Mouse (Mus musculus) intestine, postnatal 0 days (tissue): ENCODE results near the gene Hyal2. TPM values are rescaled to one million over a fixed set of nuclear protein-coding genes. Genes with fewer than 3 reads are reported as not detected.
"Not testable (repeated sequence)": the region's sequence is repeated elsewhere in the genome, so short reads cannot be mapped to it uniquely, and the experiment has no call there.

Experiments
- ATAC-seq: fragments of 200-750 bp; cut with Nextera tagmentation; 2 replicates; pipeline ENCODE4 v1.8.0; 2017; ENCODE audit warnings: mild to moderate bottlenecking, moderate TSS enrichment, moderate library complexity
- H3K27ac ChIP-seq: fragments of 300-500 bp; sonication (generic); 2 replicates; pipeline ENCODE4 v1.5.1; 2014; ENCODE audit warnings: mild to moderate bottlenecking, low read depth, low read length, moderate library complexity
- H3K27me3 ChIP-seq: fragments of 300-500 bp; sonication (generic); replicated peaks from 2 replicates; pipeline ENCODE4 v1.6.1; 2014; ENCODE audit warnings: low read length, mixed read lengths; ENCODE audit not compliant: control insufficient read depth, insufficient read depth
- H3K36me3 ChIP-seq: fragments of 300-500 bp; sonication (generic); 2 replicates; pipeline ENCODE4 v1.6.1; 2014; ENCODE audit warnings: mild to moderate bottlenecking, moderate library complexity; ENCODE audit not compliant: control insufficient read depth, insufficient read depth
- H3K4me1 ChIP-seq: fragments of 300-500 bp; sonication (generic); replicated peaks from 2 replicates; pipeline ENCODE4 v1.6.1; 2014; ENCODE audit warnings: antibody characterized with exemption, low read length, mixed read lengths; ENCODE audit not compliant: control insufficient read depth, insufficient read depth
- H3K4me2 ChIP-seq: fragments of 300-500 bp; sonication (generic); replicated peaks from 2 replicates; pipeline ENCODE4 v1.6.1; 2014; ENCODE audit warnings: low read depth, mild to moderate bottlenecking, moderate library complexity
- H3K4me3 ChIP-seq: fragments of 300-500 bp; sonication (generic); 2 replicates; pipeline ENCODE4 v1.5.1; 2014; ENCODE audit warnings: low read depth, low read length
- H3K9ac ChIP-seq: fragments of 300-500 bp; sonication (generic); 2 replicates; pipeline ENCODE4 v1.6.1; 2014; ENCODE audit warnings: mild to moderate bottlenecking, low read depth, low read length
- H3K9me3 ChIP-seq: fragments of 300-500 bp; sonication (generic); 2 replicates; pipeline ENCODE4 v1.6.1; 2016; ENCODE audit warnings: mixed run types; ENCODE audit not compliant: control insufficient read depth
- CTCF ChIP-seq: sonication (generic); IDR thresholded peaks from 2 replicates; pipeline ENCODE4 v1.5.1; 2016; ENCODE audit warnings: low read depth, mild to moderate bottlenecking, control low read depth, antibody characterized with exemption, moderate library complexity
- WGBS: fragments of 180-500 bp; shearing (Covaris S2); extraction: QIAGEN DNeasy Blood & Tissue Kit; methylation state at CpG from one replicate; pipeline ENCODE4 v1.1.7; 2014; 5-methylcytosine and 5-hydroxymethylcytosine counted together
- polyA plus RNA-seq: library from polyadenylated mRNA; unstranded; fragments of >200 nt; fragmentation: Nextera tagmentation; extraction: Ambion mirVana; gene quantifications from 2 replicates; pipeline ENCODE4 v1.2.1, GENCODE M21; 2015

The Hyal2 gene
- polyA plus RNA-seq, 1 experiment from 2014 or later = 52.8 TPM

DNA sequence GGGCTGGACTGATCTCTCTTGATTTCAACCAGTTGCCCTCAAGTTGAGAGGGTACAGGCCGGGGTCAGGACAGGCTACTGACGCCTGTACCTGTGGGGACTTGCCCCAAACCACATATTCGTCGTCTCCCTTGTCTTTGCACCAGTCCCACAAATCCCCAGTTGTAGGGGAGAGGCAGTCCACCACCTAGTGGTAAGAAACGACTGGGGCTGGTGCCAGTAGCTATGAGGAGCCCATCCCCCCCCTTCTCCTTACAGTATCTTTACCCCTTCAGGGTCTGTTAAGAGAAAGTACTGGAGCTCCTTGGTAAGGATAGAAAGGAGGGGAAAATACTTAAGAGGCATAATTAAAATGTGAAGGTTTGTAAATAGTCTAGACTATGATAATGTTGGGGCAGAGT lies 2.2 kb upstream of the Hyal2 start:
- H3K9ac ChIP-seq, H3K4me3 ChIP-seq, H3K27me3 ChIP-seq, H3K9me3 ChIP-seq, ATAC-seq: not testable (repeated sequence)
- Histone ChIP-seq H3K4me1 (peaks cover 12% of the 10 kb centered on the region; the same call in 1 of the 2 replicates), H3K36me3 (peaks cover 19% of the 10 kb centered on the region), H3K27ac (peak overlapping the region; percentile 37), H3K4me2 (peak overlapping the region; percentile 81; the same call in 1 of the 2 replicates)
- peak; percentile 59 for TF ChIP-seq CTCF
- WGBS = 47% methylated on average over 5 of the region's 5 CpGs

GRCm38 (mm10) chr9:107566041-107566709 lies 1.6 kb upstream of the Hyal2 start:
- 38% methylated on average over 15 of the region's 15 CpGs for WGBS
- Histone ChIP-seq H3K4me3 (no peak overlapping the region), H3K27me3 (no peaks in the 10 kb centered on the region), H3K27ac (peak overlapping the region; percentile 84), H3K36me3 (peaks cover 14% of the 10 kb centered on the region), H3K9ac (no peak overlapping the region), H3K4me1 (peaks cover 16% of the 10 kb centered on the region; the same call in 1 of the 2 replicates), H3K4me2 (peak overlapping the region; percentile 81; the same call in 1 of the 2 replicates), H3K9me3 (no peaks in the 10 kb centered on the region)
- peak; percentile 90 for TF ChIP-seq CTCF
- 0 out of 2 replicates have a peak, but pooled peaks have one; percentile 11 for ATAC-seq

DNA sequence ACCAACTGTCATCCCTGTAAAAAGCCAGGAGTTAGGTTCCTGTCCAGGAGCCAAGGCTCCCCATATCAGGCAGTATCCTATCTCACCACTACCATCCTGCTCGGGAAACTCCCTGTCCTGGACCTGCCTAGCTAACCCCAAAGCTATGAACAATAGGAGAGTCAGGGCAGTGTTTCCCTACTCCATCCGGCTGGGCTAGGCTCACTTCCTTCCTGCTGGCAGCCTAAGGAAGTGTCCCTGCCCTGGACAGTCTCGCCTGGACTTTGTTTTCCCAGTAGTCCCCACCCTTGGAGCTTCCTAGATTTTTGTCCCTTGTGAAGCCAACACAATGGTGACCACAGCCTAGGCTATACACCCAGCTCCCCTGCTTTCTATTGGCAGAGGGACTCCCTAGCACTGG lies 890 bp upstream of the Hyal2 start:
- peaks cover 16% of the 10 kb centered on the region; the same call in 1 of the 2 replicates for H3K4me1 ChIP-seq
- peaks cover 14% of the 10 kb centered on the region for H3K36me3 ChIP-seq
- ATAC-seq = peak; percentile 9; the same call in 1 of the 2 replicates
- no peaks in the 10 kb centered on the region for H3K27me3 ChIP-seq
- H3K27ac ChIP-seq = peak overlapping the region; percentile 84
- H3K9ac ChIP-seq = 0 out of 2 replicates have a peak overlapping the region, but pooled peaks have one; percentile 13
- H3K4me2 ChIP-seq = peak overlapping the region; percentile 81; the same call in 1 of the 2 replicates
- 34% methylated on average over 3 of the region's 3 CpGs for WGBS
- H3K4me3 ChIP-seq = no peak overlapping the region
- no peaks in the 10 kb centered on the region for H3K9me3 ChIP-seq
- peak; percentile 43; the same call in 1 of the 2 replicates for TF ChIP-seq CTCF

- Histone ChIP-seq H3K36me3 (peaks cover 22% of the 10 kb centered on the region; the same call in 1 of the 2 replicates), H3K27ac (peak overlapping the region; percentile 84), H3K4me3 (peak overlapping the region; percentile 72), H3K4me2 (peak overlapping the region; percentile 81), H3K9ac (peak overlapping the region; percentile 72), H3K9me3 (no peaks in the 10 kb centered on the region), H3K27me3 (no peaks in the 10 kb centered on the region), H3K4me1 (peaks cover 20% of the 10 kb centered on the region)
- WGBS = under 1% methylated on average over 41 of the region's 41 CpGs
- ATAC-seq = peak; percentile 67
- TF ChIP-seq CTCF = no peak
Observed at GRCm38 (mm10) chr9:107568331-107569261, 851 bp downstream of the Hyal2 start.

DNA sequence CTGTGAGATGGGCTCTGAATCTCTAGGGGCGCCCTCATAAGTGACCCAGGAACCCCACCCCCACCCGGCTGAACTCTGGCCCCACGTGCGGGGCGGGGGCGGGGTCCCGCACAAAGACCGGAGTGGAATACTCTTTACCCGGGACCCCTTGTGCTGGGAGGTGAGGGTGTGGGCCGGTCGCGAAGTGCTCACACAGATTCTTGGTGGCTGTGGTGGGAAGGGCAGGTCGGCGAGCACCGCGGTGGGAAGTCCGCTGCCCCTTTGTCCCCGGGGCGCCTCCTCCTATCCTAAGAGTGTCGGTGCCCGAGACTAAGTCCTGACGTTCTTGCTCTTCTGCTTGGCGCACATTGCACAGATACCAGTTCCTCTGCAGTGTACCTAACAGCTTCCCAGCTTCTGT lies 1.5 kb downstream of the Hyal2 start:
- peak overlapping the region; percentile 72 for H3K4me3 ChIP-seq
- peaks cover 15% of the 10 kb centered on the region for H3K4me1 ChIP-seq
- peak overlapping the region; percentile 72 for H3K9ac ChIP-seq
- H3K36me3 ChIP-seq = peaks cover 24% of the 10 kb centered on the region; the same call in 1 of the 2 replicates
- peak overlapping the region; percentile 84 for H3K27ac ChIP-seq
- H3K9me3 ChIP-seq = no peaks in the 10 kb centered on the region
- peak; percentile 3; the same call in 1 of the 2 replicates for ATAC-seq
- no peak for TF ChIP-seq CTCF
- peak overlapping the region; percentile 81 for H3K4me2 ChIP-seq
- 0% methylated on average over 23 of the region's 23 CpGs for WGBS
- H3K27me3 ChIP-seq = no peaks in the 10 kb centered on the region

DNA sequence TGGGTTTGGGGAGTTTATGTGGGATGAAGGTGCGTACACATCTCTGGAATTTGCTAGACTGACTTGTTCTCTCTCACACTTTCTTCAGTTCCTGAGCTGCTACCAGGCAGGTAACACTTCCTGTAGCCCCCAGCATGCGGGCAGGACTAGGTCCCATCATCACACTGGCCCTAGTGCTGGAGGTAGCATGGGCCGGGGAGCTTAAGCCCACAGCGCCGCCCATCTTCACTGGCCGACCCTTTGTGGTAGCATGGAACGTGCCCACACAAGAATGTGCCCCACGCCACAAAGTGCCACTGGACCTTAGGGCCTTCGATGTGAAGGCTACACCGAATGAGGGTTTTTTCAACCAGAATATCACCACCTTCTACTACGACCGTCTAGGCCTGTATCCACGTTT lies 2.3 kb downstream of the Hyal2 start:
- no peak for TF ChIP-seq CTCF
- ATAC-seq = no peak
- WGBS = 29% methylated on average over 13 of the region's 13 CpGs

More for the DNA sequence above, 2.3 kb downstream of the Hyal2 start:
- Histone ChIP-seq H3K9me3 (no peaks in the 10 kb centered on the region), H3K4me2 (peak overlapping the region; percentile 81), H3K4me3 (peak overlapping the region; percentile 72), H3K9ac (peak overlapping the region; percentile 72), H3K4me1 (peaks cover 15% of the 10 kb centered on the region), H3K27me3 (no peaks in the 10 kb centered on the region), H3K36me3 (peaks cover 24% of the 10 kb centered on the region; the same call in 1 of the 2 replicates), H3K27ac (peak overlapping the region; percentile 84)
